Mouse (Mus musculus) adrenal gland, adult 18-20 months (tissue): ENCODE measurements around the gene Rps27a. TPM values are rescaled to one million over a fixed set of nuclear protein-coding genes. Genes with fewer than 3 reads are reported as not detected.

Experiments used
- DNase-seq, 2 experiments: peaks; one replicate each; pipeline ENCODE4 v3.0.0; 2021 to 2022; ENCODE audit warnings: low spot score in 2 of 2
- total RNA-seq, 2 experiments: library from RNA; stranded (reverse); gene quantifications; 1 replicate in 1 of 2; 2 replicates in 1 of 2; pipeline ENCODE4 v1.2.3; 2021

Rps27a gene
- total RNA-seq, 2 experiments from 2014 or later = 729 to 802 TPM

DNA sequence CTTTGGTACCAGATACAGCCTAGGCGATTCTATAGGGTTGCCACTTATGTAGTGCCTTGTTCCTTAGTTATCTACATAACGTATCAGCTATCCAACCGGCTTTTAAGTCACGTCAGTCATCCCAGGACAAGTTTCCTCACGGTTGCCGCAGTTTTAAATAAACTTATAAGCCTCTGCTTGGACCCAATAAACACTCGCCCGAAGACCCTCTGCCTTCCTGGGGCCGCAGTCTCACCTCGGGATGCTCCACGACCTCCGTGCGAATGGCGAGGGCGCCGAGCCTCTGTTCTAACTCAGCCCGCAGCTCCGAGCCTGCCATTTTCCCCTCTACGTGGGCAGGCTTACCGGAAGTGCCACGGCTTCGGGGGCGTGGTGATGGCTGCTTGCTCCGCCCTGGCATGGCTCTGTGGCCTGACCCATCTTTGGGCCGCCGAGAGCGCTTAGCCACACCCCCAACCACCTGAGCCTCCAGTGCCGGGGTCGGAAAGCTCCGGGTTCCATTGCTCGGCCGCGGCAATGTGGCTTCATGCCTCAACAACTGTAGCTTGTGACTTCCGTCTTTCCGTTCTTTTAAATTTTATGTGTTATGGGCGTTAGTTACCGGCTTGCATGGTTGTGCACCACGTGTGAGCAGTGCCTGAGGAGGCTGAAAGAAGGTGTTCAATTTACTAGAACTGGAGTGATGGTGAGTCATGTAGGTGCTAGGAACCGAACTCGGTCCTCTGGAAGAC is 33.1 kb downstream of the Rps27a start, which contains the start of gene Prorsd1:
Prorsd1 (minus strand) TSS at position 352 of the 731 bp plus-strand sequence.
- DNase-seq = peak; percentile 86 to 88

DNA sequence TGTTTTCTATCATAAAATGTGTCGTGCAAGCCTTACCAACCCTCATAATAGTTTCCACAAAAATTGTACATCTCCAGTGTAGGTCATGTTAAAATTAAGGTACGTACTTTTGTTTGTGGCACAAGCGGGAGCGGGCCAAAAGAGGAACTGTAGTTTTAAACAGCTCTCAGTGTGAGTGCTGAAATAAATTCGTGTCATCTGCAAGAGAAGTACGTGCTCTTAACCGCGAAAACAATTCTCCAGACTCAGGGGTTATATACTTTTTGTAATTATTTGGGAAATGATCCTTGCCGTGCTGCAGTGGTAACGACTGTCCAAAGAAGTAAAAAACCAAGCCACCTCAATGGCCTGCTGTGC is 33.6 kb downstream of the Rps27a start:
- DNase-seq = no peak

DNA sequence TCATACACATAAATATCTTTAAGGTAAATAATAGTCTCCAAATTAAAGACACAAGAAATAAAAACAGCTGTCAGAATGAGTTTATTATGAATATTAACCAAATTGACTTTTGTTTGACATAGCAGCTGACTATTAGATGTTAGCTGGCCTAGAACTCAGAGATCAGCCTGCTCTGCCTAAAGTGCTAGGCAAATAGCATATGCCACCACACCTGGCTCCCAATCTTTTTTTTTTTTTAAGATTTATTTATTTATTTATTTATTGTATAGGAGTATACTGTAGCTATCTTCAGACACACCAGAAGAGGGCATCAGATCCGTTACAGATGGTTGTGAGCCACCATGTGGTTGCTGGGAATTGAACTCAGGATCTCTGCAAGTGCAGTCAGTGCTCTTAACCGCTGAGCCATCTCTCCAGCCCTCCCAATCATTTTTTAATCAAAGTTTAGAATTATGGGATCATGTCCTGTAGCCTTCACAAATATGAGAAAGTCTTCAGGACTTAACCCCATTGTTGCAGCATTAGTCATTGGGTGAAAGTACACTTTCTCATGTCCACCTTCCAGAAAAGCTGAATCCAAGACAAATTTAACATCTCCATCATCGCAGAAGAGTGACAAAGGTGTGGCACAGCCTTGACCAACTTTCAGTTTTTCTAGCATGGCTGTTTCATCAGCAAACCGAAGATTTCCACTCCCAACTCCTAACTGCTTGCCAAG is 34.9 kb downstream of the Rps27a start:
- DNase-seq = no peak

DNA sequence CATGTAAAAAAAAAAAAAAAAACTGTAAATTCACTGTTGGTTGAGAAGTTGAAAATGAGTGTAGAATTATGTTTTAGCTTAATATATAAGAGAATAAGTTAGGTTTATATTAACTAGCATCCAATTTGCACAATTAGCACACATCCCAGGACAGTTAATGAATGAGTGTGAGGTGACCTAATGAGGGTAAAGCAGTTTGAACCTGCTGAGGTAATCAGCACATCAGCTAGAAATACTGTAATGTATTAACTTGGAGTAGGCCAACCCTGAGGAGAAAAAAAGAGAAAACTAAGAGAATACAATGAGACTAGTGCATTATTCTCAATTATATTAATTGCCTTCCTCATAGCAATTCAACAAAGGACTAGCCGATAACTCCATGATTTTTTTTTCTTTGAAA is 38.5 kb downstream of the Rps27a start:
- no peak for DNase-seq

DNA sequence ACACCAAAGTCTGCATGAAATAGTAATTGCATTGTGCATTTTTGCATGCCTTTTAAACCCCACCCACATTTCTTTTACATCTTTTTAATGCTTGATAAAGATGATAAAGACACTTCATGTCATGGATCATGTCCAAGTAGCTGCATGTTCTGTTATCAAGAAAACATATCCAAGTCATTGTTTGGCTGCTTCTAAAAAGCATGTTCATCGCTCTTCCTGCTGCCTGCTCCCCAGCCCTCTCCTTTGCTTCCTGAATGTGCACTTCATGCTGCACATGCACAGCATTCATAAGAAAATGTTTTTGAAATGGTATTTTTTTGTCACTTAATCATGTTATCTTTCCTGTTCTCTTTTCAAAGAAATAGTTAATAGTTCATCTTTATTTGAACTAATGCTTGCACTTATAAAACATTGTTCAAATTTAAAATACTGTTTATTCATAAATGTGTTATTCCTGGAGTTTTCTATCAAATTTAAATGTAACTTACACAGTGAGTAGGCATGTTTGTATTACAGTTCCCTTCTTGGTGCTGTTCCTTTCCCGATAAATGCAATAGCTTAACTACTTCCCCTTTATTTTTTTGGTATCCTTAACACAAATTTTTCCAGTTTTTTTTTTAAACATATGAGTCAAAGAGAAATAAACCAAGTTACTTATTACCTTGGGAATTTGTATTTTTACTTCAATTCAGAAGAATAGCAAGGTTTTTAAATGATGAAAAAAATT is 42.8 kb downstream of the Rps27a start:
- DNase-seq = no peak

DNA sequence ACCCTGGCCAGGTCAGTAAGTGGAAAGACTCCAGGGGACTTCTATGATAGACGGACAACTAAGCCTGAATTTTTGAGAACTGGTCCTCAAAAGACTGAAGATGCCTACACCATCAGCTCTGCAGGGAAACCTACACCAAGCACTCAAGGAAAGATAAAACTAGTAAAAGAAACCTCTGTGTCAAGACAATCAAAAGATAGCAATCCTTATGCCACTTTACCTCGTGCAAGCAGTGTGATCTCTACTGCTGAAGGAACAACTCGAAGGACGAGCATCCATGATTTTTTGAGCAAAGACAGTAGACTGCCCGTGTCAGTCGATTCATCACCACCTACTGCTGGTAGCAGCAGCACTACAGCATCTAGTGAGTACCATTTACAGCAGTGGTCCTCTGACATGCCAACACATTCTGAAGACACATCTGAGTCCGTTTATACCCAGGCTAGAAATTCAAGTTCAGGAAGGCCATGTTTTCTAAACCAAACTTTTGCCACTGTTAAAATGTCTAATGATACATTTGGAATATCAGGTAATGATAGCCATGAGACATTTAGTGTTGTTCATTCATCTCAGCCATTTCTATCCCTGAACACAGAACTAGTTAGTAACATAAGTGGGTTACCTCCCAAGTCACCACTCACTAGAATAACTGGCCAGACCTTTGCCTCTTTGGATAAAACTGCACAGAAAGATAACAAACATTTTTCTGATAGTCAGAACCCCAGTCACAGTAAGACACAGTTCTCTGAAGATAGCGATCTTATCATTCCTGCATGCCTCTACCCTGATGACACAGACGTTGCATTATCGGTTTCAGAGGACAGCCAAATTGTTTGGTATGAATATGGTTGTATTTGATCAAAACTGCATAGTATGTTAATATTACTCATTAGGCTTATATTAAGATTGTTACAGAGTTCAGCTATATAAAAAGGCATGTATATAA is 43.7 kb downstream of the Rps27a start:
- DNase-seq = no peak

DNA sequence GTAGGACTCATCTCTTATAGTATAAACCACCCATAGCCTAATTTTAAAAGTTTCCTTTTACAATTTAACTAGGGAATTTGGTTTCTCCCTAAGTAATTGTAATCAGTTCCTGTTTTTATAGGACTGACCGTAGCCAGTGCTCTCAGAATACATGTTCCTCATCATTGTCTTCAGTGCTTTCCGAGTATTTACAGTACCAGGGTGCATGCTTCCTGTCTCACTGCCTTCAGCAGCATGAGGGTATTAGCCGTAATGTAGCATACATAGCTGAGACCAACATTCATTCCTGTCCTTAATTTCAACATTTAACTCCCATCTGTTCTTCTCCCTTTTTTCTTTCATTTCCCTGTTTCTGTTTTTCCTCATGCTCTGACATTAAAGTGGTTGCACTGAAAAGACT is 50.9 kb downstream of the Rps27a start:
- DNase-seq = no peak

Other genes starting within 250 kb of the Rps27a start
- gene Ccdc88a, start 174.5 kb downstream of the Rps27a start, total RNA-seq = 10 to 100 TPM in 1 of 2 experiments, 1 to 10 TPM in 1; 9.2 to 10.2 TPM
- 10 to 100 TPM; 25.4 to 28.1 TPM for gene Prorsd1, start 33.1 kb downstream of the Rps27a start, total RNA-seq
- gene Mtif2, start 21.7 kb downstream of the Rps27a start, total RNA-seq = 10 to 100 TPM; 29.5 to 37.2 TPM
- under 1 TPM; 0.20 to 0.22 TPM for gene Clhc1, start 159 bp downstream of the Rps27a start, total RNA-seq
- gene Rtn4, start 144.8 kb upstream of the Rps27a start, total RNA-seq = 100 to 1,000 TPM; 330 to 492 TPM